Mouse (Mus musculus) fibroblast of lung, adult 2 months (primary cell): Measurements from ENCODE around the gene Lhb.
A peak's percentile ranks its signal among the peaks of the same experiment; 100 is the strongest.

ENCODE experiments used
- DNase-seq: peaks from one replicate; pipeline ENCODE4 v3.0.0-alpha.2; 2011; ENCODE audit warnings: low read depth

Lhb gene

GRCm38 (mm10) chr7:45413864-45414739 lies 6.5 kb upstream of the Lhb start:
- DNase-seq = no peak

GRCm38 (mm10) chr7:45414740-45415224 lies 5.8 kb upstream of the Lhb start:
- DNase-seq = no peak

GRCm38 (mm10) chr7:45415636-45416035 lies 5.0 kb upstream of the Lhb start:
- no peak for DNase-seq

DNA sequence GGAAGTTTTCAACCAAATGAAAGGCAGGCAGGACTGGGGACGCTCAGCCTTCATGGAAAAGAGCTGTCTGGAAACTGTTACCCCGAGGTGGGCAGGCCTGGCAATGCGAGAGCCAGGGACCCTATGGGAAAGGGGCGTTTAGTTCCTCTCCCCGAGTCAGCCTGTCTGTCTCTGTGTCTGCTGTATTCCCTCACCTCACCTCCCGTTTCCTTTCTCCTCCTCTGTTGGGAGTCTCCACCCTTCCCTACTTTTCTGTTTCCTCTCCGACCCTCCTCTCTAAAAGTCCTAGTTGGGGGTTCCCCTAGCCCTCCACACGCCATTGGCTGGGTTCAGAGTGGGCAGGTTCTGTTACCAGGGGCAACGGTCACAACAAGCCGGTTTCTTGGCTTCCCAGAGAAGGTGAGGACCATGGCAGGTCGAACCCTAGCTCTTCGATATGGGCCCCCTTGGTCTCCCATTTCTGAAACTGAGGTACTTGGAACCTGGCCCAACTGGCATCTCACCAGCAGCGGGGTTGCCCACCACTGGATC lies 2.6 kb upstream of the Lhb start:
- DNase-seq = no peak

GRCm38 (mm10) chr7:45419859-45420614 lies 583 bp upstream of the Lhb start:
- DNase-seq = no peak

DNA sequence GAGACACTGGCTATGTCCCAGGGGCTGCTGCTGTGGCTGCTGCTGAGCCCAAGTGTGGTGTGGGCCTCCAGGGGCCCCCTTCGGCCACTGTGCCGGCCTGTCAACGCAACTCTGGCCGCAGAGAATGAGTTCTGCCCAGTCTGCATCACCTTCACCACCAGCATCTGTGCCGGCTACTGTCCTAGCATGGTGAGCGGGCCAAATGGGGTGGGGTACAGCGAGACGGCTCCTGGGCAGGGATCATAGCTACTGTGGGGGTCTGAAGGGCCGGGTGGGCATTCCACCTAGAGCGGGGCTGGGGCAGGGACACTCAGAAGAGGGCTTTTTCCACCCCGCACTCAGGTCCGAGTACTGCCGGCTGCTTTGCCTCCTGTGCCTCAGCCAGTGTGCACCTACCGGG lies 574 bp downstream of the Lhb start:
- no peak for DNase-seq

DNA sequence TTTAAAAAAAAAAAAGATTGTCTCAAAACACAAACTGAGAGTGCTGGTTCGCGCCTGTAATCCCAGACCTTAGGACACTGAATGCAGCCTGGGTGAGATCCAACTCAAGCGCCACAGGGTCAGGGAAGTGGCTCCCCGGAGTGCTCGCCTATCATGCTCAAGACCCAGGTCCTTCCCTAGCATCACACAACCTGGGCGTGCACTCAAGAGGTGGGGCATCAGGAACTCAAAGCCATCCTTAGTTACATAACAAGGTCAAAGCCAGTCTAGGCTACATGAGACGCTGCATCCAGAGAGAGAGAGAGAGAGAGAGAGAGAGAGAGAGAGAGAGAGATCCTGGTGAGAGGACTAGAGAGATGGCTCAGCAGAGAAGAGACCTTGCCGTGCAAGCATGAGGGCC lies 5.9 kb downstream of the Lhb start:
- DNase-seq = no peak

DNA sequence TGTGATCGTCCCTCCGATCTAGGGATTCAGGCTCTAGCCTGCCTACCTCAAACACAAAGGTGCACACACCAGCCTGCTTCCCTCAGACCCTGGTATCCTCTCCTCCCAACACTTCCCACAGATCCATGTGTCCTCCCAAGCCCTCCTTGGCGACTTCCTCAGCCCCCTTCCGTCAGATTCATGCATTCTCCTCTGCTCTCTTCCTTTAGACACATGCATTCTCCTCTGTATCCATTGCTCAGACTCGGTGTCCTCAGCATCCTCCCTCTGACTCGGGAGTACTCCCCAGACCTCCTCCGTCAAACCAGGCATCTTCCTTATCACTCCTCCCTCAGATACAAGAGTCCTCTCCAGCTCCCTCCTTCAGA lies 13.2 kb downstream of the Lhb start:
- no peak for DNase-seq

GRCm38 (mm10) chr7:45434203-45435015 lies 13.8 kb downstream of the Lhb start, which contains the start of gene Gys1:
Gene Gys1 (plus strand): TSS chr7:45434844.
- DNase-seq = peak; percentile 100

GRCm38 (mm10) chr7:45435038-45435437 lies 14.4 kb downstream of the Lhb start:
- DNase-seq = no peak

DNA sequence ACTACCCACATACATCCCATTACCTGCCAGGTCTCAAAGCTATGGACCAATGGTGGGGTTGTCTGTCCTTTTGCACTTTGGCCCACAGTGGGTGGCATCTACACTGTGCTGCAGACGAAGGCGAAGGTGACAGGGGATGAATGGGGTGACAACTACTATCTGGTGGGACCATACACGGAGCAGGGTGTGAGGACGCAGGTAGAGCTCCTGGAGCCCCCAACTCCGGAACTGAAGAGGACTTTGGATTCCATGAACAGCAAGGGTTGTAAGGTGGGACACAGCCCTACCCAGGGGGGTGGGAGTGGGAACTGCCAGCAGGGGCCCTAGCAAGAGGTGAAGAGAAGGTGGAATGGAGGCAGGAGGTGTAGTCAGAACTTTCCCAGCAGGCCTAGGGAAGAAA lies 15.8 kb downstream of the Lhb start:
- DNase-seq = no peak

DNA sequence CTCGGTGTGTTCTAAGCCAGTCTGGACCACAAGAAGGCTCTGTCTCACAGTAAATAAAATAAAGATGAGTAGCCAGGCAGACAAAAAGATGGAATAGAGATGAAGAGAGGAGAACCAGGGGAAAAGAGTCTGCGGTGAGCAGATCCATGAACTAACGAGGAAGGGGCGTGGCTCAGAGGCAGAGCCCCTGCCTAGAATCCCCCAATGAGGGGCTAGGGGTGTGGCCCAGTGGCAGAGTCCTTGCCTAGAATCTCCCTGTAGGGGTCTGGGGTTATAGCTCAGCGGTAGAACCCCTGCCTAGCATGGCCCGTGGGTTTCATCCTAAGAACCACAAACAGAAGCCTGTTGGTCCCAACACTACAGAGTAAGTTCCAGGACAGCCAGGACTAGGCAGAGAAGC lies 16.4 kb downstream of the Lhb start:
- no peak for DNase-seq

DNA sequence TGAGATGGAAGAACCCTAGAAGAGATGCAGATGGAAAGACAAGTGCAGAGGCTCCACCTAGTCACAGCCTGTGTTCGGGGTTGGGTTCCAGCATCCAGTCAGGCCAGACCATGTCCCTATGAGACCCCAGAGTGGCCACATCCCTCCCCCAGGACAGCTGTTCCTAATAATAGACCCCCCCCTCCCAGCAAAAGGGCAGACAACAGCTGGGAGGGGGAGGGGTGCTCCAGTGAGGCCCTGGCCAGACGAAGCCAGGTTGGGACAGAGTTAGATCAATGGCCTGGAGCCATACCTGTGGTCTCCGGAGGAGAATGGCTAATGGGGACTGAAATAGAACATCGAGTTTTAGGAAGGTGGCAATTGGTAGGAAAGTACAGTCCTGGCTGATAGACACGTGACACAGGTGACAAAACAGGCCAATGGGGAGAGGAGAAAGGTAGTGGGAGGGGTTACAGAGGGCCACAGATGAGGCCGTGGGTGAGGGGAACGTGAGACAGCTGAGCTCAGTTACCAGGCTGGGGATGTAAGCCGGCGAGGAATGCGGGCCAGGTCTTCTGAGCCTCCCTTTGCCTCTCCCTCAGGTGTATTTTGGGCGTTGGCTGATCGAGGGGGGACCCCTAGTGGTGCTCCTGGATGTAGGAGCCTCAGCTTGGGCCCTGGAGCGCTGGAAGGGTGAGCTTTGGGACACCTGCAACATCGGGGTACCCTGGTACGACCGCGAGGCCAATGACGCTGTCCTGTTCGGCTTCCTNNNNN lies 17.1 kb downstream of the Lhb start, which contains the start of gene Ruvbl2:
Gene Ruvbl2 (minus strand): TSS at position 576 of the 756 bp plus-strand sequence.
- DNase-seq = no peak

- DNase-seq = no peak
Measured at GRCm38 (mm10) chr7:45443526-45444420, 23.2 kb downstream of the Lhb start.

DNA sequence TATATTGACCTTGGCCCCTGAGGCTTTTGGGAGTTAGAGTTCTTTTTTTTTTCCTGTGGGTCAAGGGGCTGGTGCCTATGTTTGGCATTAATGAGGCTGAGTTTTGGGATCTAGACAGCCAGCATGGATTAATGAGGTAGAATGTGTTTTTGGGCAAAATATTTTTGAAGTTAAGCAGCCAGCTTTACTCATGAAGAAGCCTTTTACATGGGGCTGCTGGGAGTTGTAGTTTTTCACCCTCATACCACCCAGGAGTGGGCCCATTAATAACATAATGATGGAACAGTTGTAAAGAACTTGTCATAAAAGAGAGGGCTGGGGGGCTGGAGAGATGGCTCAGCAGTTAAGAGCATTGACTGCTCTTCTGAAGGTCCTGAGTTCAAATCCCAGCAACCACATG lies 26.0 kb downstream of the Lhb start:
- no peak for DNase-seq

DNA sequence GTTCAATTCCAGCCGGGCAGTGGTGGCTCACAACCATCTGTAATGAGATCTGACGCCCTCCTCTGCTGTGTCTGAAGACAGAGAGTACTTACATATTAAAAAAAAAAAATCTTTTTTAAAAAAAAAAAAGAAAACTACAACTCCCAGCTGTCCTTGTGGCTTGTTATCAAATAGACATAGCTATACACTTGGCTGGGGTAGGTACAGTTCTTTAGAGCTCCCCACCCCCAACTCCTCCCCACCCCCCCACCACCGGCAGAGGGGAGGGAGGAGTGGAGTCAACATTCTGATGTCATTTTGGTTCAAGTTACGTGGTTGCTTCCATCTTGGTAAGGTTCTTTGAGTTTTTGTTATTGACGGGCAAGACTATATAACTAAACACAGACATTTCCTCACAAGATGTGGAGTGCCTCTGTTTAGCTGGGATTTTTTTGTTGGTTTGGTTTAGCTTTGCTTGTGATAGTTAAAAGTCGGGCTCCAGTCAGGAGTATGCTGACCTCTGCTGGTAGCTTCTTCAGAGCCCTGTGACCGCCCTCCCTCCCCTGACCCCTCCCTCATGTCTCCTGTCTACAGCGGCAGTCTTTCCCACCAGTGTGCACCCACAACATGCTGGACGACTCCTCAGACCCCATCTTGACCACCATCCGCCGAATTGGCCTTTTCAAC lies 26.8 kb downstream of the Lhb start:
- no peak for DNase-seq

- no peak for DNase-seq
Measured at GRCm38 (mm10) chr7:45449974-45450373, 29.4 kb downstream of the Lhb start.

DNA sequence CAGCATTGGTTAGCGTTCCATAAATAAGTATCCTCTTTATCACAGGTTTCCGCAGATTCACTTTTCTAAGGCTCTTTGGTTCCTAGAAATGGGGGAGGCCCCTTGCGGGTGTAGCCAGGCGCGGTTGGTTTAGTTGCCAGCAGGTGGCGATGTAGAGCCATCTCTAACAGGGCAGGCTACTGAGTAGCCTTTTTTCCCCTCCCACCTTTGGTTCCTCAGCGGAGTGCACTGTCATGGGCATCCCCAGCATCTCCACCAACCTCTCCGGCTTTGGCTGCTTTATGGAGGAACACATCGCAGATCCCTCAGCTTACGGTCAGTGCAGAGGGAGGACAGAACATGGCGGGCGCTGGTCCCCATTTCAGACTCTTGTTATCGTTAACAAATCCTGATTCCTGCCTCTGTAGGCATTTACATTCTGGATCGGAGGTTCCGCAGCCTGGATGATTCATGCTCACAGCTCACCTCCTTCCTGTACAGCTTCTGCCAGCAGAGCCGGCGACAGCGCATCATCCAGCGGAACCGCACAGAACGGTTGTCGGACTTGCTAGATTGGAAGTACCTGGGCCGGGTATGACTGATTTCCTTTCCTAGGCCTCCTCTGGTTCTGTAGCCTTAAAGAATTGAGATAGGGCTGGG lies 30.8 kb downstream of the Lhb start:
- DNase-seq = no peak

GRCm38 (mm10) chr7:45454971-45455370 lies 34.4 kb downstream of the Lhb start:
- DNase-seq = no peak
